In genomic region chr7:28338108-28338998, GRCm38 (mm10) we compare ENCODE assay signal across 8 mouse cellular contexts. TPM values are rescaled to one million over a fixed set of nuclear protein-coding genes. Genes with fewer than 3 reads are reported as not detected.
DNase-seq lines count a peak whose midpoint lies in the region; ATAC-seq lines count a peak whose summit lies in the region.

TSS of gene Supt5 (minus strand) at chr7:28338746.

- ATAC-seq in hematopoietic stem cell, adult 5-6 weeks (replicated peaks in 1 of 2; ENCODE audit: insufficient read depth in 1 of 2, low FRiP score in 2 of 2, low TSS enrichment in 1 of 2, low read depth in 1 of 2, poor library complexity in 2 of 2, severe bottlenecking in 2 of 2) = peak; percentile 95 to 97
- peak; percentile 98 for ATAC-seq in lung, embryonic 16.5 days (ENCODE audit: low read depth)

- peak within 1 kb of the TSS; percentile 90 for H3K27ac ChIP-seq in lung, embryonic 16.5 days (ENCODE audit: low read length)

- H3K4me2 ChIP-seq in lung, embryonic 16.5 days (ENCODE audit: low read depth, low read length) = peak within 1 kb of the TSS; percentile 83

- WGBS in lung, embryonic 16.5 days = under 1% methylated on average over 77 of the region's 77 CpGs

- peak within 1 kb of the TSS; percentile 99 for H3K9ac ChIP-seq in lung, embryonic 16.5 days (ENCODE audit: low read length)

- no peaks in the 10 kb centered on the region; the same call in 1 of the 2 replicates for H3K36me3 ChIP-seq in lung, embryonic 16.5 days (ENCODE audit: control insufficient read depth, insufficient read depth, low read length)

- H3K27me3 ChIP-seq in lung, embryonic 16.5 days (ENCODE audit: control insufficient read depth, insufficient read depth, low read depth, low read length) = no peaks in the 10 kb centered on the region

- peak within 1 kb of the TSS; percentile 98 for H3K4me3 ChIP-seq in lung, embryonic 16.5 days (ENCODE audit: low read length)

- peak; percentile 95 for DNase-seq in MEL-GATA-1-ER (ENCODE audit: extremely low read depth, low read depth)
- peak; percentile 95 for DNase-seq in cerebellum, adult 8-10 months
- DNase-seq in forelimb bud, embryonic 11.5 days (ENCODE audit: low read depth, low spot score) = peak; percentile 99
- peak; percentile 90 for DNase-seq in layer of hippocampus, adult 9-10 months (ENCODE audit: low spot score)
- DNase-seq in ovary, postnatal 10 days (ENCODE audit: low spot score) = peak; percentile 79
- peak; percentile 96 to 97 for DNase-seq in thymus, postnatal 10 days (ENCODE audit: low spot score in 2 of 2)

- no peaks in the 10 kb centered on the region for H3K9me3 ChIP-seq in lung, embryonic 16.5 days (ENCODE audit: control insufficient read depth, low read length)

- H3K4me1 ChIP-seq in lung, embryonic 16.5 days (replicated peaks; ENCODE audit: control insufficient read depth, insufficient read depth, low read length) = peaks cover 10% of the 10 kb centered on the region

RNA-seq across cellular contexts. Expression of gene Supt5, which starts in this region (rescaled TPM):
- total RNA-seq in hematopoietic stem cell, adult 5-6 weeks (2017) = 66.2 and 71.9 TPM in 2 replicates
- polyA plus RNA-seq in lung, embryonic 16.5 days (2015; fragmentation: Nextera tagmentation; extraction: Ambion mirVana) = 84.4 and 91.8 TPM in 2 replicates

Comparison
In these comparisons a context has a peak if more than half of its experiments do, and no peak if none do; other contexts are left out.
1. Peak in every context shown above with its lines: DNase-seq, ATAC-seq, H3K4me3 ChIP-seq and H3K27ac ChIP-seq.